In the genomic region with DNA sequence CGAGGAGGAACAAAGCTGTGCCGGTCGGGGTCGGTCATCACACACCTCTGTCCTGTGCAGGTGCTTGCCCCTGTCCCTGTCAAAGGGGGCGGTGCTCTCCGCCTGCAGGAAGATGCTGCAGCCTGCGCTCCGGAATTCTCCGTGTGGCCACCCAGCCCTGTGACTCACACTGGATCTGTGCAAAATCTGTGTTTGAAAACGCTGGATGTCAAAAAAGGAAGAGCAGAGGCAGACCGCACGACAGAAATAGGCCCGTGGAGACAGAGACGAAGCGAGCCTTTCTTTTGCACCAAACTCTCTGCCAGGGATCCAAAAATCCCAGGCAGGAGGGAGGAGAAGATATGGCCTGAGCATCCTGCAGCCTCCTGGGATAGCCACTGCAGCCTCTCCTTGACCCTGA, we compare ENCODE assay signal across 26 mouse cellular contexts. TPM values are rescaled to one million over a fixed set of nuclear protein-coding genes. Genes with fewer than 3 reads are reported as not detected.
A peak's percentile ranks its signal among the peaks of the same experiment; 100 is the strongest.
DNase-seq lines count a peak whose midpoint lies in the region; ATAC-seq and TF ChIP-seq lines count a peak whose summit lies in the region.
"Had no signal": no experiment of that assay in that cellular context is flagged by ENCODE, and none has a peak within 500 bp of the region (broad histone marks: within the 10 kb centered on the region; RNA-seq: fewer than 3 reads in every experiment).

No protein-coding gene starts in this region.

- TF ChIP-seq CTCF in cortical plate, adult 2 months (IDR thresholded peaks at IDR 0.05; ENCODE audit: extremely low read depth, insufficient read depth, low read length) = no peak

- intact Hi-C loops in left cerebral cortex, postnatal 14 days (cut with DNase I) = no loop called here
- intact Hi-C loops in gastrocnemius, postnatal 14 days (cut with DNase I; ENCODE audit: low total_unique reads) = no loop called here

- TF ChIP-seq POLR2A in cortical plate, adult 2 months (IDR thresholded peaks at IDR 0.05; ENCODE audit: extremely low read depth, insufficient read depth, low read length) = peak; percentile 45; the same call in 1 of the 2 replicates

- peak overlapping the region; percentile 67 for H3K27ac ChIP-seq in cortical plate, adult 2 months (ENCODE audit: insufficient read depth, low read length)
- no peak overlapping the region for H3K27ac ChIP-seq in heart, embryonic 11.5 days (ENCODE audit: low read depth, low read length)
- no peak overlapping the region for H3K27ac ChIP-seq in midbrain, embryonic 14.5 days (replicated peaks; ENCODE audit: low read depth, low read length)
- H3K27ac ChIP-seq: heart, embryonic 10.5 days; hindbrain, embryonic 15.5 days; limb, embryonic 15.5 days; midbrain, embryonic 13.5 days had no signal

- ATAC-seq in heart, embryonic 11.5 days (replicated peaks; ENCODE audit: insufficient number of reproducible peaks, low FRiP score, low TSS enrichment) = no peak
- no peak for ATAC-seq in midbrain, embryonic 14.5 days (ENCODE audit: low FRiP score, low TSS enrichment)
- ATAC-seq: forebrain, embryonic 14.5 days; midbrain, embryonic 13.5 days had no signal

- no peak overlapping the region for H3K4me3 ChIP-seq in cortical plate, adult 2 months (ENCODE audit: insufficient read depth, low read length)
- H3K4me3 ChIP-seq in heart, embryonic 11.5 days (ENCODE audit: low read depth, low read length) = no peak overlapping the region
- no peak overlapping the region for H3K4me3 ChIP-seq in midbrain, embryonic 14.5 days (replicated peaks; ENCODE audit: low read depth, low read length)
- H3K4me3 ChIP-seq: heart, embryonic 10.5 days; hindbrain, embryonic 15.5 days; limb, embryonic 15.5 days; midbrain, embryonic 13.5 days had no signal

- H3K9me3 ChIP-seq in heart, embryonic 11.5 days (replicated peaks; ENCODE audit: control insufficient read depth, low read length) = no peaks in the 10 kb centered on the region
- H3K9me3 ChIP-seq in midbrain, embryonic 14.5 days (ENCODE audit: control insufficient read depth, low read length) = no peaks in the 10 kb centered on the region
- H3K9me3 ChIP-seq: heart, embryonic 10.5 days; hindbrain, embryonic 15.5 days; limb, embryonic 15.5 days; midbrain, embryonic 13.5 days had no signal

- DNase-seq in layer of hippocampus, adult 9-11 months = peak; percentile 67
- no peak for DNase-seq in layer of hippocampus, postnatal 25 days (ENCODE audit: extremely low spot score in 1 of 2, low spot score in 1 of 2)
- DNase-seq in left cerebral cortex, postnatal 14 days (ENCODE audit: low spot score in 2 of 2) = peak; percentile 70 to 72
- peak; percentile 56 for DNase-seq in right cerebral cortex, postnatal 14 days
- no peak for DNase-seq in gastrocnemius, postnatal 14 days
- DNase-seq in midbrain, embryonic 14.5 days = no peak
- DNase-seq: adrenal gland, adult 8-10 months; B cell, adult 2 months; cerebellum, adult 2 months; cerebellum, postnatal 36 days; kidney, adult 8-10 months; kidney, postnatal 10 days; lung, postnatal 10 days; thymus, postnatal 14 days had no signal

- no peak overlapping the region for H3K9ac ChIP-seq in heart, embryonic 11.5 days (ENCODE audit: low read depth, low read length)
- no peak overlapping the region for H3K9ac ChIP-seq in midbrain, embryonic 14.5 days (replicated peaks; ENCODE audit: low read length)
- H3K9ac ChIP-seq: hindbrain, embryonic 15.5 days; limb, embryonic 15.5 days; midbrain, embryonic 13.5 days had no signal

- H3K27me3 ChIP-seq in heart, embryonic 11.5 days (ENCODE audit: control insufficient read depth, insufficient read depth, low read length) = no peaks in the 10 kb centered on the region
- H3K27me3 ChIP-seq in midbrain, embryonic 14.5 days (ENCODE audit: control insufficient read depth, insufficient read depth, low read length) = no peaks in the 10 kb centered on the region
- H3K27me3 ChIP-seq: CH12.LX; hindbrain, embryonic 15.5 days; limb, embryonic 15.5 days; midbrain, embryonic 13.5 days had no signal

- H3K36me3 ChIP-seq in heart, embryonic 11.5 days (ENCODE audit: control insufficient read depth, insufficient read depth, low read length) = no peaks in the 10 kb centered on the region
- H3K36me3 ChIP-seq in midbrain, embryonic 14.5 days (ENCODE audit: control insufficient read depth, insufficient read depth, low read length) = no peaks in the 10 kb centered on the region
- H3K36me3 ChIP-seq: heart, embryonic 10.5 days; hindbrain, embryonic 15.5 days; limb, embryonic 15.5 days; midbrain, embryonic 13.5 days had no signal

- H3K4me1 ChIP-seq in cortical plate, adult 2 months (ENCODE audit: control insufficient read depth, insufficient read depth, low read length) = peaks cover 13% of the 10 kb centered on the region
- no peaks in the 10 kb centered on the region for H3K4me1 ChIP-seq in heart, embryonic 11.5 days (ENCODE audit: control insufficient read depth, insufficient read depth, low read length)
- H3K4me1 ChIP-seq in midbrain, embryonic 14.5 days (ENCODE audit: control insufficient read depth, insufficient read depth, low read length) = no peaks in the 10 kb centered on the region
- H3K4me1 ChIP-seq: heart, embryonic 10.5 days; limb, embryonic 15.5 days had no signal

- no peak overlapping the region for H3K4me2 ChIP-seq in heart, embryonic 11.5 days
- H3K4me2 ChIP-seq in midbrain, embryonic 14.5 days (ENCODE audit: low read length) = no peak overlapping the region
- H3K4me2 ChIP-seq: hindbrain, embryonic 15.5 days; limb, embryonic 15.5 days; midbrain, embryonic 13.5 days had no signal

- WGBS in heart, embryonic 11.5 days (ENCODE audit: insufficient replicate concordance) = 83% methylated on average over 15 of the region's 15 CpGs
- 93% methylated on average over 15 of the region's 15 CpGs for WGBS in midbrain, embryonic 14.5 days

RNA-seq across cellular contexts. Expression of gene Ajap1, which starts 22.7 kb away (rescaled TPM):
- total RNA-seq in layer of hippocampus, postnatal 25 days (2021) = 10 to 100 TPM; 41.9 to 46.1 TPM
- polyA plus RNA-seq in cortical plate, adult 2 months (2012; rRNA removed) = 29.2 and 30.2 TPM in 2 replicates
- total RNA-seq in left cerebral cortex, postnatal 14 days (2021) = 10 to 100 TPM; 55.6 to 59.1 TPM
- 0.17 and 0.27 TPM in 2 replicates for polyA plus RNA-seq in heart, embryonic 11.5 days (2014; fragmentation: Nextera tagmentation; extraction: Ambion mirVana)
- total RNA-seq in gastrocnemius, postnatal 14 days (2021) = 1 to 10 TPM in 1 of 2 experiments, under 1 TPM in 1; 0.43 to 1.1 TPM
- 8.9 and 9.8 TPM in 2 replicates for polyA plus RNA-seq in midbrain, embryonic 14.5 days (2014; fragmentation: Nextera tagmentation; extraction: Ambion mirVana)
- total RNA-seq: CH12.LX; hematopoietic stem cell, adult 5-6 weeks; megakaryocyte progenitor cell, adult 5-6 weeks; MEL had no signal
- polyA plus RNA-seq: heart, postnatal 0 days had no signal

Comparison
In these comparisons a context has a peak if more than half of its experiments do, and no peak if none do; other contexts are left out.
1. DNase-seq: peak in layer of hippocampus, adult 9-11 months (single experiment), left cerebral cortex, postnatal 14 days (2 of 2) and right cerebral cortex, postnatal 14 days (single experiment); none in layer of hippocampus, postnatal 25 days (0 of 2), gastrocnemius, postnatal 14 days (single experiment) and midbrain, embryonic 14.5 days (single experiment).
2. RNA of gene Ajap1, which starts 22.7 kb away (total RNA-seq): 55.6 to 59.1 TPM in left cerebral cortex, postnatal 14 days and 41.9 to 46.1 TPM in layer of hippocampus, postnatal 25 days; 0.43 to 1.1 TPM in gastrocnemius, postnatal 14 days; every median in the first group is over 10 times any median in the second.